Mouse (Mus musculus): Measurements from ENCODE around the gene Tti1. TPM values are rescaled to one million over a fixed set of nuclear protein-coding genes. Genes with fewer than 3 reads are reported as not detected.

Tti1 gene
- polyA plus RNA-seq, 1 experiment from 2014 or later = 7.0 TPM

DNA sequence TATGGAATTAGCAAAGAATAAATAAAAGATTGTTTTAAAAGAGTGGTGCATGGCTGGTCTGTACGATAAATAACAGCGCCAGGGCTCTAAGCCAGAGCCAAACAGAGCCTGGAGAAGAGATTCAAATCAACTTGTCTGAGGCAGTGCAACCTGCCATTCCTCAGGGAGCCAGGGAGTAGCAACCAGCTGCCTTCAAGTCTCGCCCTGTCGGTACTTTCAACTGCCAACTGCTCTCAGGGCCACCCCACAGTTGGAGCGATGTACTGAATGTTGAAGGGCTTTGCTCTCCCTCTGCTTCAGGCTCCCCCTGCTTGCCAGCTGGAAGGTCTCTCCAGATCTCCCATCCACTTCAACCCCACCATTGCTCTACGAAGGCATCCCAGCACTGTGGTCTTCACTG, 58.1 kb downstream of the Tti1 start:
- no peak for TF ChIP-seq CTCF (IDR thresholded peaks at IDR 0.05; ENCODE audit: low read depth)
- no peak for TF ChIP-seq EP300 (optimal IDR thresholded peaks at IDR 0.05)
- Histone ChIP-seq H3K9me3 (ENCODE audit: control insufficient read depth, low read length) (no peaks in the 10 kb centered on the region), H3K4me3 (ENCODE audit: low read depth, low read length) (no peak overlapping the region), H3K9ac (ENCODE audit: low read length) (no peak overlapping the region), H3K4me1 (replicated peaks; ENCODE audit: control insufficient read depth, insufficient read depth) (no peaks in the 10 kb centered on the region), H3K27me3 (ENCODE audit: control insufficient read depth, insufficient read depth, low read length) (no peaks in the 10 kb centered on the region; the same call in 1 of the 2 replicates), H3K36me3 (ENCODE audit: control insufficient read depth, insufficient read depth, low read length) (no peaks in the 10 kb centered on the region), H3K27ac (replicated peaks) (no peak overlapping the region), H3K4me2 (replicated peaks; ENCODE audit: low read depth) (no peak overlapping the region)
- 58% methylated on average over 6 of the region's 6 CpGs for WGBS
- ATAC-seq (ENCODE audit: low FRiP score, low TSS enrichment) = no peak
- DNase-seq (ENCODE audit: low spot score) = no peak

DNA sequence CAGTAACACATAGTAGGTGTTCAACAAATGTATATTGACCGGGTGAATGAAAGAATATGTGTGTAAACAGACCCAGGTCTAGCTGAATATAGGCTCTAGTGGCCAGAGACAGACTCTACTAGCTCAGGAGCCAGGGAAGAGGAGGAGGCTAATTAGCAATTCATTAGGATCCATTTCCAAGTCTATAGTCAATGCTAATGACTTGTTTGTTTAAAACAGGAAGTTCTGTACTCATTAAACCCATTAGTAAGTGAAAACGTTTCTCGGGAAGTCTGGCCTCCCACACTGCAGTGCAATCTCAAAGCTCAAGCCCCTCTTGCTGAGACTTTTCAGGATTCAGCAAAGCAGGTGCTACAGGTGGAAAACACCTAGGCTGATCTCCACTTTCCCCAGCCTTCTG, 60.4 kb downstream of the Tti1 start:
- 17% methylated on average over 3 of the region's 3 CpGs for WGBS
- Histone ChIP-seq H3K4me3 (ENCODE audit: low read depth, low read length) (no peak overlapping the region), H3K4me1 (replicated peaks; ENCODE audit: control insufficient read depth, insufficient read depth) (no peaks in the 10 kb centered on the region), H3K9ac (ENCODE audit: low read length) (no peak overlapping the region), H3K27ac (replicated peaks) (no peak overlapping the region), H3K4me2 (replicated peaks; ENCODE audit: low read depth) (no peak overlapping the region), H3K36me3 (ENCODE audit: control insufficient read depth, insufficient read depth, low read length) (no peaks in the 10 kb centered on the region), H3K27me3 (ENCODE audit: control insufficient read depth, insufficient read depth, low read length) (no peaks in the 10 kb centered on the region; the same call in 1 of the 2 replicates), H3K9me3 (ENCODE audit: control insufficient read depth, low read length) (no peaks in the 10 kb centered on the region)
- ATAC-seq (ENCODE audit: low FRiP score, low TSS enrichment) (no peak), DNase-seq (ENCODE audit: low spot score) (no peak)
- no peak for TF ChIP-seq EP300 (optimal IDR thresholded peaks at IDR 0.05)
- no peak for TF ChIP-seq CTCF (IDR thresholded peaks at IDR 0.05; ENCODE audit: low read depth)

DNA sequence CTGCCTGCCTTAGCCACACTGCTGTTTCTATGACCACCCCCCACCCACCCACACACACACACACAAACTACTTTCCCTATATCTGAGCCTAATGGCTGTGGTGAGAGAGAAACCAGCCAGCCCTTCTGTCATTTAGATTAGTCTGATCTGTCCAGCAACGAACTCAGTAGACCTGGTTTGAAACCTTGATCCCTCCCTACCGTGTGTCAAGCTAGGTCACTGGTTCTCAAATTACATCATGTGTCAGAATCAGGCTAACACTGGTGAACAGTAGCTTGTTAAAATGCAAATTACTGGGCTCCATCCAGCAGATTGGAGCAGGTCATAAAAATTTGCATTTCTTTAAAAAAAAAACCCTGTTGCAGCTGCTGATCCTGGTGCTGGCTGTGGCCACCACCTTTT, 70.5 kb downstream of the Tti1 start:
- H3K27me3 ChIP-seq (ENCODE audit: control insufficient read depth, insufficient read depth, low read length) = no peaks in the 10 kb centered on the region
- DNase-seq (ENCODE audit: low spot score) = no peak
- no peaks in the 10 kb centered on the region for H3K36me3 ChIP-seq (ENCODE audit: control insufficient read depth, insufficient read depth, low read length)
- no peak overlapping the region for H3K4me3 ChIP-seq (ENCODE audit: low read depth, low read length)
- WGBS = 11% methylated on average over 2 of the region's 2 CpGs
- ATAC-seq (ENCODE audit: low FRiP score, low TSS enrichment) = no peak
- no peak overlapping the region for H3K9ac ChIP-seq (ENCODE audit: low read length)
- H3K4me2 ChIP-seq (replicated peaks; ENCODE audit: low read depth) = no peak overlapping the region
- no peaks in the 10 kb centered on the region for H3K9me3 ChIP-seq (ENCODE audit: control insufficient read depth, low read length)
- TF ChIP-seq CTCF (IDR thresholded peaks at IDR 0.05; ENCODE audit: low read depth) = no peak
- no peak for TF ChIP-seq EP300 (optimal IDR thresholded peaks at IDR 0.05)
- no peak overlapping the region for H3K27ac ChIP-seq (replicated peaks)
- H3K4me1 ChIP-seq (replicated peaks; ENCODE audit: control insufficient read depth, insufficient read depth) = no peaks in the 10 kb centered on the region

DNA sequence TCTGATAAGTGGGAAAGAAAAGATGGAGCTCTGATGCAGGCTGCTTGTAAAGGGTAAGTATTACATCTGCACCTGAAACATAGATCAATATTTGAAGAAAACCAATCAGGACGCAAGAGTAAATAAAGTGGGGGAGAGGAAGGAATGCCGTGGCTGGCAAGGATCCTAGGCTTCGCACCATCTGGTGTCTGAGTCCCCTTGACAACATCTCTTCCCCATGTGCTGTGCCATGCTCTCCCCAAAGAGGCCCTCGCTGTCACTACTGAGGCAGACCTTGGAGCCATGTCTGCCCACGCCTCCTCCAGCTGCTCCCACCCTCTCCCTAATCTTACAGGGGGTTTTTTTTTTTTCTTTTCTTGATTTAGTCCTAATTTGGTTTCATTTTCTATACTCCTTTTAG, 74.3 kb downstream of the Tti1 start:
- no peaks in the 10 kb centered on the region for H3K4me1 ChIP-seq (replicated peaks; ENCODE audit: control insufficient read depth, insufficient read depth)
- no peak overlapping the region for H3K27ac ChIP-seq (replicated peaks)
- H3K36me3 ChIP-seq (ENCODE audit: control insufficient read depth, insufficient read depth, low read length) = no peaks in the 10 kb centered on the region
- DNase-seq (ENCODE audit: low spot score) (no peak), ATAC-seq (ENCODE audit: low FRiP score, low TSS enrichment) (no peak)
- TF ChIP-seq EP300 (optimal IDR thresholded peaks at IDR 0.05) (no peak), CTCF (IDR thresholded peaks at IDR 0.05; ENCODE audit: low read depth) (no peak)
- H3K4me2 ChIP-seq (replicated peaks; ENCODE audit: low read depth) = no peak overlapping the region
- WGBS = 40% methylated on average over 5 of the region's 5 CpGs
- no peaks in the 10 kb centered on the region for H3K27me3 ChIP-seq (ENCODE audit: control insufficient read depth, insufficient read depth, low read length)
- no peak overlapping the region for H3K9ac ChIP-seq (ENCODE audit: low read length)
- H3K9me3 ChIP-seq (ENCODE audit: control insufficient read depth, low read length) = no peaks in the 10 kb centered on the region
- no peak overlapping the region for H3K4me3 ChIP-seq (ENCODE audit: low read depth, low read length)

DNA sequence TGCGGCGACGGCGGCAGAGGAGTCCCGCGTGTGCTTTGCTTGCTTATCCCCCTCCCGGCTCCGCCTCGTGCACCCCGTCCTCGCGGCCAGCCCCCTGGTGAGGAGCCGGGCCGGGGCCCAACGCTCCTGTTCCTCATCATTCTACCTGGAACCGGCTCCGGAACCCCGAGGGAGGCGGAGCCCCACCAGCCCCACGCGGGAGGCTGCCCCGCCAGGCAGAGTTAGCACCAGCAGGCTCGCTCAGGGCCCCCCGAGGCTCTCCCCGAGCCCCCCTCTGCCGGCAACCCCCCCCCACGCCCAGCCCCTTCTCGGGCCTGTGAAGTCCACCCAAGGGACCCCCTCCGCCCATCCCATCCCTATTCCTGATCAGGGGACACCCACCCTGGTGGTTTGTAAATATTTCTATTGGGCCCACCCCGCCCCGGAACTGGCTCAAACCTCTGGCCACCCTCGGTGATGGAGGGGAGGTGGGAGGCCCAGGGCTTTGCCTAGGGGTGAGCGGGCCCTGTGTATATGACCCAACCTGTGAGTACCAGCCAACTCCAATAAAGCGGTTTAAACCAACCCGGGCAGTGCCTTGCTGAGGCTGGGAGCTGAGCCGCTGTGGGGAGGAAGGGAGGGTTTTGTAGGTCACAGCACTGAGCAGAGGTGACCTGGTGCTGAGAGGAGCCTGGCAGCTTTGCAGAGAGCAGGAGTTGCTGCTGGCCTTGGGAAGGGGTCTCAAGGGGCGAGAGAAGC, 83.9 kb downstream of the Tti1 start:
- DNase-seq (ENCODE audit: low spot score) (no peak), ATAC-seq (ENCODE audit: low FRiP score, low TSS enrichment) (peak; percentile 27; the same call in 1 of the 2 replicates)
- no peak overlapping the region for H3K27ac ChIP-seq (replicated peaks)
- TF ChIP-seq CTCF (IDR thresholded peaks at IDR 0.05; ENCODE audit: low read depth) (no peak), EP300 (optimal IDR thresholded peaks at IDR 0.05) (no peak)
- peak overlapping the region; percentile 81 for H3K4me2 ChIP-seq (replicated peaks; ENCODE audit: low read depth)
- H3K4me1 ChIP-seq (replicated peaks; ENCODE audit: control insufficient read depth, insufficient read depth) = peaks cover 5% of the 10 kb centered on the region; the same call in 1 of the 2 replicates
- H3K9ac ChIP-seq (ENCODE audit: low read length) = peak overlapping the region; percentile 47
- WGBS = 13% methylated on average over 22 of the region's 37 CpGs
- no peaks in the 10 kb centered on the region for H3K36me3 ChIP-seq (ENCODE audit: control insufficient read depth, insufficient read depth, low read length)
- H3K4me3 ChIP-seq (ENCODE audit: low read depth, low read length) = peak overlapping the region; percentile 42
- no peaks in the 10 kb centered on the region for H3K9me3 ChIP-seq (ENCODE audit: control insufficient read depth, low read length)
- peaks cover 5% of the 10 kb centered on the region; the same call in 1 of the 2 replicates for H3K27me3 ChIP-seq (ENCODE audit: control insufficient read depth, insufficient read depth, low read length)

DNA sequence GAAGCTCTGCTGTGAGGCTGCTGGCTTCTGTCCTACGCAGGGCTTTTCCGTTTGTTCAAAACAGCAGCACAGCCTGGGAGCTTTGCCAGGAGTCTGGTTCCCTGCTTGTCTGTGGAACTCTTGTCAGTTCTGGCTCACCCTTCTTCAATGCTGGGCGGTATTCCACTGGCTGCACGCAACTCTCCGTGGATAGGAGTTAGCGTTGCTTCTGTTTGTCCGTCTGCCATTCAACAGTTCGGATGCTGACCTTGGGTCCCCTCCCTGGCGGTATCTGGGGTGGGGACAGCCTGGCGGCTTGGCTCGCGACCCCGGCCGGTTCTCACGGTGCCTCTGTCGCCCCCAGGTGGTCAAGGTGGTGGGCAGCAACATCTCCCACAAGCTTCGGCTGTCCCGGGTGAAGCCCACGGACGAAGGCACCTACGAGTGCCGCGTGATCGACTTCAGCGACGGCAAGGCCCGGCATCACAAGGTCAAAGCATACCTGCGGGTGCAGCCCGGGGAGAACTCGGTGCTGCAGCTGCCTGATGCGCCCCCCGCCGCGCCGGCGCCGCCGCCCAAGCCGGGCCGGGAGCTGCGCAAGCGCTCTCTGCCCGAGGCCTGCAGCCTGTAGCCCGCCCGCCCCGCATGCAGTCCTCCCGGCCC, 84.6 kb downstream of the Tti1 start:
- WGBS = under 1% methylated on average over 34 of the region's 47 CpGs
- no peak overlapping the region for H3K27ac ChIP-seq (replicated peaks)

More for the DNA sequence above, 84.6 kb downstream of the Tti1 start:
- H3K9me3 ChIP-seq (ENCODE audit: control insufficient read depth, low read length) = no peaks in the 10 kb centered on the region
- H3K36me3 ChIP-seq (ENCODE audit: control insufficient read depth, insufficient read depth, low read length) = no peaks in the 10 kb centered on the region
- DNase-seq (ENCODE audit: low spot score) = peak; percentile 63
- H3K9ac ChIP-seq (ENCODE audit: low read length) = peak overlapping the region; percentile 47
- ATAC-seq (ENCODE audit: low FRiP score, low TSS enrichment) = peak; percentile 48; the same call in 1 of the 2 replicates
- peak overlapping the region; percentile 42 for H3K4me3 ChIP-seq (ENCODE audit: low read depth, low read length)
- peaks cover 5% of the 10 kb centered on the region; the same call in 1 of the 2 replicates for H3K27me3 ChIP-seq (ENCODE audit: control insufficient read depth, insufficient read depth, low read length)
- H3K4me1 ChIP-seq (replicated peaks; ENCODE audit: control insufficient read depth, insufficient read depth) = peaks cover 5% of the 10 kb centered on the region; the same call in 1 of the 2 replicates
- TF ChIP-seq CTCF (IDR thresholded peaks at IDR 0.05; ENCODE audit: low read depth) = peak; percentile 78
- no peak for TF ChIP-seq EP300 (optimal IDR thresholded peaks at IDR 0.05)
- peak overlapping the region; percentile 81 for H3K4me2 ChIP-seq (replicated peaks; ENCODE audit: low read depth)
